ENCODE assay signal across 9 mouse cellular contexts in genomic region chr17:79663393-79664105, GRCm38 (mm10). TPM values are rescaled to one million over a fixed set of nuclear protein-coding genes. Genes with fewer than 3 reads are reported as not detected.
A peak's percentile ranks its signal among the peaks of the same experiment; 100 is the strongest.
DNase-seq lines count a peak whose midpoint lies in the region; ATAC-seq lines count a peak whose summit lies in the region.
"Had no signal": no experiment of that assay in that cellular context is flagged by ENCODE, and none has a peak within 500 bp of the region (broad histone marks: within the 10 kb centered on the region; RNA-seq: fewer than 3 reads in every experiment).

No protein-coding gene starts in this region.

- WGBS in midbrain, embryonic 11.5 days = 23% methylated on average over 3 of the region's 3 CpGs
- WGBS in midbrain, embryonic 10.5 days = 33% methylated on average over 3 of the region's 3 CpGs

- H3K4me1 ChIP-seq in midbrain, embryonic 11.5 days (ENCODE audit: control insufficient read depth, insufficient read depth, low read length) = no peaks in the 10 kb centered on the region
- H3K4me1 ChIP-seq in midbrain, embryonic 10.5 days = no peaks in the 10 kb centered on the region

- H3K4me2 ChIP-seq in midbrain, embryonic 11.5 days = no peak overlapping the region
- H3K4me2 ChIP-seq: limb, embryonic 15.5 days had no signal

- ATAC-seq in frontal cortex, adult (ENCODE audit: low TSS enrichment) = peak; percentile 74; the same call in 1 of the 2 replicates
- 0 out of 2 replicates have a peak, but pooled peaks have one; percentile 27 for ATAC-seq in midbrain, embryonic 11.5 days (ENCODE audit: low FRiP score)

- no peaks in the 10 kb centered on the region for H3K9me3 ChIP-seq in midbrain, embryonic 11.5 days (ENCODE audit: control insufficient read depth, low read length)
- H3K9me3 ChIP-seq in midbrain, embryonic 10.5 days (replicated peaks) = no peaks in the 10 kb centered on the region
- H3K9me3 ChIP-seq: limb, embryonic 15.5 days had no signal

- no peak overlapping the region for H3K27ac ChIP-seq in midbrain, embryonic 11.5 days (ENCODE audit: low read depth, low read length)
- no peak overlapping the region for H3K27ac ChIP-seq in midbrain, embryonic 10.5 days (replicated peaks)
- H3K27ac ChIP-seq: limb, embryonic 15.5 days had no signal

- H3K36me3 ChIP-seq in midbrain, embryonic 11.5 days (ENCODE audit: control insufficient read depth, insufficient read depth, low read length) = no peaks in the 10 kb centered on the region
- H3K36me3 ChIP-seq in midbrain, embryonic 10.5 days = no peaks in the 10 kb centered on the region
- H3K36me3 ChIP-seq: limb, embryonic 15.5 days had no signal

- no peak overlapping the region for H3K9ac ChIP-seq in midbrain, embryonic 11.5 days (ENCODE audit: low read length)
- H3K9ac ChIP-seq: limb, embryonic 15.5 days had no signal

- DNase-seq in frontal cortex, postnatal 14 days (ENCODE audit: low spot score in 2 of 2) = no peak
- DNase-seq in midbrain, embryonic 11.5 days (ENCODE audit: low spot score, missing footprints) = peak; percentile 92
- no peak for DNase-seq in midbrain, embryonic 10.5 days (ENCODE audit: low spot score)
- peak; percentile 80 for DNase-seq in embryo, embryonic 10.5 days (ENCODE audit: low spot score)
- peak; percentile 64 for DNase-seq in naive thymus-derived CD4-positive, alpha-beta T cell, adult 2 months (ENCODE audit: low read depth)
- DNase-seq in spleen, postnatal 10 days (ENCODE audit: low spot score in 2 of 2) = no peak
- no peak for DNase-seq in ovary, adult 18-20 months (ENCODE audit: low spot score)

- no peaks in the 10 kb centered on the region for H3K27me3 ChIP-seq in midbrain, embryonic 11.5 days (ENCODE audit: control insufficient read depth, insufficient read depth, low read length)
- H3K27me3 ChIP-seq in midbrain, embryonic 10.5 days (ENCODE audit: low read depth, poor library complexity, severe bottlenecking) = no peaks in the 10 kb centered on the region

- H3K4me3 ChIP-seq in midbrain, embryonic 11.5 days (ENCODE audit: low read depth, low read length) = no peak overlapping the region
- H3K4me3 ChIP-seq in midbrain, embryonic 10.5 days = no peak overlapping the region
- H3K4me3 ChIP-seq: limb, embryonic 15.5 days had no signal

RNA-seq across cellular contexts. Expression of gene Cyp1b1, which starts 51.3 kb away (rescaled TPM):
- 1.9 and 2.7 TPM in 2 replicates for polyA plus RNA-seq in midbrain, embryonic 11.5 days (2014; fragmentation: Nextera tagmentation; extraction: Ambion mirVana)
- 1.5 and 1.7 TPM in 2 replicates for polyA plus RNA-seq in midbrain, embryonic 10.5 days (2016; fragmentation: Nextera tagmentation; extraction: Ambion mirVana)

RNA-seq across cellular contexts. Expression of gene Rmdn2, which starts 51.9 kb away (rescaled TPM):
- polyA plus RNA-seq in midbrain, embryonic 11.5 days (2014; fragmentation: Nextera tagmentation; extraction: Ambion mirVana) = 5.7 and 7.2 TPM in 2 replicates
- polyA plus RNA-seq in midbrain, embryonic 10.5 days (2016; fragmentation: Nextera tagmentation; extraction: Ambion mirVana) = 3.8 and 5.0 TPM in 2 replicates

Comparison
In these comparisons a context has a peak if more than half of its experiments do, and no peak if none do; other contexts are left out.
1. DNase-seq: peak in midbrain, embryonic 11.5 days (single experiment), embryo, embryonic 10.5 days (single experiment) and naive thymus-derived CD4-positive, alpha-beta T cell, adult 2 months (single experiment); none in frontal cortex, postnatal 14 days (0 of 2), midbrain, embryonic 10.5 days (single experiment), spleen, postnatal 10 days (0 of 2) and ovary, adult 18-20 months (single experiment).